Mouse (Mus musculus) right cerebral cortex, adult 18-20 months (tissue): ENCODE results near the gene Ppp6r2.

ENCODE experiments used
- DNase-seq: peaks from one replicate; pipeline ENCODE4 v3.0.0; 2022; ENCODE audit warnings: mixed read lengths

Gene Ppp6r2

GRCm38 (mm10) chr15:89182842-89183241 lies 28.5 kb upstream of the Ppp6r2 start:
- DNase-seq, result no peak

GRCm38 (mm10) chr15:89184141-89184936 lies 27.0 kb upstream of the Ppp6r2 start:
- DNase-seq, result no peak

GRCm38 (mm10) chr15:89184937-89185227 lies 26.5 kb upstream of the Ppp6r2 start:
- no peak for DNase-seq

- DNase-seq, result no peak
These were observed 16.1 kb upstream of the Ppp6r2 start for GRCm38 (mm10) chr15:89195261-89195681.

- DNase-seq, result peak; percentile 92
These were observed 15.6 kb upstream of the Ppp6r2 start for GRCm38 (mm10) chr15:89195690-89196312.

GRCm38 (mm10) chr15:89196313-89196706 lies 15.0 kb upstream of the Ppp6r2 start, which contains the start of gene Dennd6b:
Gene Dennd6b, minus strand, starts transcription at chr15:89196496.
- DNase-seq, result peak; percentile 98

GRCm38 (mm10) chr15:89197056-89197455 lies 14.3 kb upstream of the Ppp6r2 start:
- no peak for DNase-seq

- DNase-seq, result no peak
These were observed 3.9 kb upstream of the Ppp6r2 start for GRCm38 (mm10) chr15:89207457-89207856.

GRCm38 (mm10) chr15:89209886-89210761 lies 1.2 kb upstream of the Ppp6r2 start:
- DNase-seq, result peak; percentile 82

GRCm38 (mm10) chr15:89211716-89212461 lies 536 bp downstream of the Ppp6r2 start:
- DNase-seq, result peak; percentile 25

GRCm38 (mm10) chr15:89212495-89212894 lies 1.1 kb downstream of the Ppp6r2 start:
- no peak for DNase-seq

GRCm38 (mm10) chr15:89213517-89213916 lies 2.2 kb downstream of the Ppp6r2 start:
- DNase-seq, result no peak

GRCm38 (mm10) chr15:89214953-89215352 lies 3.6 kb downstream of the Ppp6r2 start:
- DNase-seq, result no peak

- DNase-seq, result no peak
These were observed 4.4 kb downstream of the Ppp6r2 start for GRCm38 (mm10) chr15:89215611-89216233.

GRCm38 (mm10) chr15:89233586-89233985 lies 22.2 kb downstream of the Ppp6r2 start:
- DNase-seq, result peak; percentile 29

- DNase-seq, result no peak
These were observed 22.7 kb downstream of the Ppp6r2 start for GRCm38 (mm10) chr15:89234052-89234451.

- DNase-seq, result no peak
These were observed 28.5 kb downstream of the Ppp6r2 start for GRCm38 (mm10) chr15:89239751-89240392.

GRCm38 (mm10) chr15:89241025-89241424 lies 29.7 kb downstream of the Ppp6r2 start:
- no peak for DNase-seq

- no peak for DNase-seq
These were observed 37.7 kb downstream of the Ppp6r2 start for GRCm38 (mm10) chr15:89249063-89249462.

GRCm38 (mm10) chr15:89255330-89255729 lies 44.0 kb downstream of the Ppp6r2 start:
- no peak for DNase-seq

GRCm38 (mm10) chr15:89258997-89259396 lies 47.6 kb downstream of the Ppp6r2 start:
- DNase-seq, result no peak

- no peak for DNase-seq
These were observed 53.1 kb downstream of the Ppp6r2 start for GRCm38 (mm10) chr15:89264485-89264884.
